17 mouse cellular contexts compared by ENCODE assay signal in genomic region chr15:78029938-78030337, GRCm38 (mm10).
"Had no signal": no experiment of that assay in that cellular context is flagged by ENCODE, and none has a peak within 500 bp of the region (broad histone marks: within the 10 kb centered on the region; RNA-seq: fewer than 3 reads in every experiment).

No protein-coding gene starts in this region.

- H3K9ac ChIP-seq: liver, postnatal 0 days; lung, embryonic 15.5 days; midbrain, embryonic 13.5 days; midbrain, embryonic 15.5 days; neural tube, embryonic 12.5 days; stomach, embryonic 15.5 days had no signal

- H3K4me1 ChIP-seq: lung, embryonic 15.5 days; megakaryocyte, embryonic 14.5 days; midbrain, embryonic 15.5 days; neural tube, embryonic 12.5 days; stomach, embryonic 15.5 days had no signal

- H3K4me2 ChIP-seq: lung, embryonic 15.5 days; midbrain, embryonic 11.5 days; midbrain, embryonic 13.5 days; midbrain, embryonic 15.5 days; neural tube, embryonic 12.5 days; stomach, embryonic 15.5 days had no signal

- H3K27ac ChIP-seq: lung, embryonic 15.5 days; macrophage; midbrain, embryonic 13.5 days; midbrain, embryonic 15.5 days; neural tube, embryonic 12.5 days; stomach, embryonic 15.5 days; stomach, postnatal 0 days had no signal

- DNase-seq: liver, postnatal 0 days; lung, adult 2 months; lung, postnatal 14 days; lung, postnatal 36 days; thymus, adult 2 months; thymus, postnatal 25 days; thymus, postnatal 4 days had no signal

- H3K36me3 ChIP-seq: lung, embryonic 15.5 days; midbrain, embryonic 13.5 days; midbrain, embryonic 15.5 days; neural tube, embryonic 12.5 days; stomach, embryonic 15.5 days had no signal

- H3K4me3 ChIP-seq: lung, embryonic 15.5 days; megakaryocyte, embryonic 14.5 days; midbrain, embryonic 13.5 days; midbrain, embryonic 15.5 days; neural tube, embryonic 12.5 days; stomach, embryonic 15.5 days had no signal

- H3K9me3 ChIP-seq: lung, embryonic 15.5 days; megakaryocyte, embryonic 14.5 days; midbrain, embryonic 13.5 days; midbrain, embryonic 15.5 days; neural tube, embryonic 12.5 days; stomach, embryonic 15.5 days had no signal

- ATAC-seq: liver, postnatal 0 days; lung, postnatal 0 days; midbrain, embryonic 13.5 days; midbrain, embryonic 15.5 days had no signal

- H3K27me3 ChIP-seq: lung, embryonic 15.5 days; midbrain, embryonic 13.5 days; midbrain, embryonic 15.5 days; neural tube, embryonic 12.5 days; stomach, embryonic 15.5 days had no signal
